Mouse (Mus musculus): ENCODE measurements around the gene Pced1b. TPM values are rescaled to one million over a fixed set of nuclear protein-coding genes. Genes with fewer than 3 reads are reported as not detected.
A peak's percentile ranks its signal among the peaks of the same experiment; 100 is the strongest.

Gene Pced1b
- polyA plus RNA-seq, 1 experiment from 2014 or later, result 3.2 TPM

GRCm38 (mm10) chr15:97311937-97312336 lies 65.0 kb downstream of the Pced1b start:
- Histone ChIP-seq H3K9ac (ENCODE audit: low read depth, low read length) (no peak overlapping the region), H3K9me3 (ENCODE audit: control insufficient read depth, low read length) (no peaks in the 10 kb centered on the region), H3K27ac (ENCODE audit: low read depth, low read length) (no peak overlapping the region), H3K36me3 (ENCODE audit: control insufficient read depth, insufficient read depth, low read length) (no peaks in the 10 kb centered on the region), H3K4me3 (ENCODE audit: low read depth, low read length) (no peak overlapping the region), H3K4me2 (replicated peaks; ENCODE audit: low read depth, low read length) (no peak overlapping the region), H3K27me3 (ENCODE audit: control insufficient read depth, insufficient read depth, low read length) (no peaks in the 10 kb centered on the region), H3K4me1 (replicated peaks; ENCODE audit: control insufficient read depth, insufficient read depth, low read length) (no peaks in the 10 kb centered on the region)
- DNase-seq (ENCODE audit: low spot score) (no peak), ATAC-seq (ENCODE audit: low FRiP score) (no peak)
- WGBS, result 92% methylated on average over 8 of the region's 8 CpGs

GRCm38 (mm10) chr15:97314720-97315421 lies 68.0 kb downstream of the Pced1b start:
- H3K27me3 ChIP-seq (ENCODE audit: control insufficient read depth, insufficient read depth, low read length), result no peaks in the 10 kb centered on the region
- H3K27ac ChIP-seq (ENCODE audit: low read depth, low read length), result no peak overlapping the region
- H3K4me1 ChIP-seq (replicated peaks; ENCODE audit: control insufficient read depth, insufficient read depth, low read length), result no peaks in the 10 kb centered on the region
- 71% methylated on average over 14 of the region's 14 CpGs for WGBS
- no peaks in the 10 kb centered on the region for H3K9me3 ChIP-seq (ENCODE audit: control insufficient read depth, low read length)
- no peak overlapping the region for H3K9ac ChIP-seq (ENCODE audit: low read depth, low read length)
- H3K4me2 ChIP-seq (replicated peaks; ENCODE audit: low read depth, low read length), result no peak overlapping the region
- no peak overlapping the region for H3K4me3 ChIP-seq (ENCODE audit: low read depth, low read length)
- no peak for ATAC-seq (ENCODE audit: low FRiP score)
- no peaks in the 10 kb centered on the region for H3K36me3 ChIP-seq (ENCODE audit: control insufficient read depth, insufficient read depth, low read length)
- no peak for DNase-seq (ENCODE audit: low spot score)

GRCm38 (mm10) chr15:97315422-97315757 lies 68.5 kb downstream of the Pced1b start:
- no peak for ATAC-seq (ENCODE audit: low FRiP score)
- H3K9me3 ChIP-seq (ENCODE audit: control insufficient read depth, low read length), result no peaks in the 10 kb centered on the region

GRCm38 (mm10) chr15:97318365-97319001 lies 71.6 kb downstream of the Pced1b start:
- DNase-seq (ENCODE audit: low spot score), result no peak
- ATAC-seq (ENCODE audit: low FRiP score), result no peak
- 87% methylated on average over 21 of the region's 21 CpGs for WGBS

More at GRCm38 (mm10) chr15:97315422-97315757, 68.5 kb downstream of the Pced1b start:
- Histone ChIP-seq H3K27ac (ENCODE audit: low read depth, low read length) (no peak overlapping the region), H3K36me3 (ENCODE audit: control insufficient read depth, insufficient read depth, low read length) (no peaks in the 10 kb centered on the region), H3K27me3 (ENCODE audit: control insufficient read depth, insufficient read depth, low read length) (no peaks in the 10 kb centered on the region), H3K4me2 (replicated peaks; ENCODE audit: low read depth, low read length) (no peak overlapping the region), H3K4me3 (ENCODE audit: low read depth, low read length) (no peak overlapping the region), H3K4me1 (replicated peaks; ENCODE audit: control insufficient read depth, insufficient read depth, low read length) (no peaks in the 10 kb centered on the region), H3K9ac (ENCODE audit: low read depth, low read length) (no peak overlapping the region)
- 83% methylated on average over 9 of the region's 9 CpGs for WGBS
- DNase-seq (ENCODE audit: low spot score), result no peak

GRCm38 (mm10) chr15:97322821-97323220 lies 75.9 kb downstream of the Pced1b start:
- no peak overlapping the region for H3K4me3 ChIP-seq (ENCODE audit: low read depth, low read length)
- H3K4me1 ChIP-seq (replicated peaks; ENCODE audit: control insufficient read depth, insufficient read depth, low read length), result no peaks in the 10 kb centered on the region
- DNase-seq (ENCODE audit: low spot score), result no peak
- 79% methylated on average over 5 of the region's 5 CpGs for WGBS
- H3K27ac ChIP-seq (ENCODE audit: low read depth, low read length), result no peak overlapping the region
- ATAC-seq (ENCODE audit: low FRiP score), result no peak
- H3K27me3 ChIP-seq (ENCODE audit: control insufficient read depth, insufficient read depth, low read length), result no peaks in the 10 kb centered on the region
- H3K9me3 ChIP-seq (ENCODE audit: control insufficient read depth, low read length), result no peaks in the 10 kb centered on the region
- H3K9ac ChIP-seq (ENCODE audit: low read depth, low read length), result no peak overlapping the region
- H3K4me2 ChIP-seq (replicated peaks; ENCODE audit: low read depth, low read length), result no peak overlapping the region
- H3K36me3 ChIP-seq (ENCODE audit: control insufficient read depth, insufficient read depth, low read length), result no peaks in the 10 kb centered on the region

More at GRCm38 (mm10) chr15:97318365-97319001, 71.6 kb downstream of the Pced1b start:
- H3K4me1 ChIP-seq (replicated peaks; ENCODE audit: control insufficient read depth, insufficient read depth, low read length), result no peaks in the 10 kb centered on the region
- no peak overlapping the region for H3K4me2 ChIP-seq (replicated peaks; ENCODE audit: low read depth, low read length)
- H3K4me3 ChIP-seq (ENCODE audit: low read depth, low read length), result no peak overlapping the region
- H3K9me3 ChIP-seq (ENCODE audit: control insufficient read depth, low read length), result no peaks in the 10 kb centered on the region
- H3K27me3 ChIP-seq (ENCODE audit: control insufficient read depth, insufficient read depth, low read length), result no peaks in the 10 kb centered on the region
- no peaks in the 10 kb centered on the region for H3K36me3 ChIP-seq (ENCODE audit: control insufficient read depth, insufficient read depth, low read length)
- no peak overlapping the region for H3K9ac ChIP-seq (ENCODE audit: low read depth, low read length)
- H3K27ac ChIP-seq (ENCODE audit: low read depth, low read length), result no peak overlapping the region

- H3K36me3 ChIP-seq (ENCODE audit: control insufficient read depth, insufficient read depth, low read length), result no peaks in the 10 kb centered on the region
- H3K27me3 ChIP-seq (ENCODE audit: control insufficient read depth, insufficient read depth, low read length), result no peaks in the 10 kb centered on the region
- H3K9me3 ChIP-seq (ENCODE audit: control insufficient read depth, low read length), result no peaks in the 10 kb centered on the region
- DNase-seq (ENCODE audit: low spot score) (no peak), ATAC-seq (ENCODE audit: low FRiP score) (no peak)
- no peak overlapping the region for H3K4me2 ChIP-seq (replicated peaks; ENCODE audit: low read depth, low read length)
- H3K27ac ChIP-seq (ENCODE audit: low read depth, low read length), result no peak overlapping the region
- H3K4me1 ChIP-seq (replicated peaks; ENCODE audit: control insufficient read depth, insufficient read depth, low read length), result no peaks in the 10 kb centered on the region
- 65% methylated on average over 24 of the region's 24 CpGs for WGBS
- no peak overlapping the region for H3K9ac ChIP-seq (ENCODE audit: low read depth, low read length)
- H3K4me3 ChIP-seq (ENCODE audit: low read depth, low read length), result no peak overlapping the region
These were observed 76.6 kb downstream of the Pced1b start for GRCm38 (mm10) chr15:97323466-97323865.

GRCm38 (mm10) chr15:97324311-97324710 lies 77.4 kb downstream of the Pced1b start:
- no peak overlapping the region for H3K4me3 ChIP-seq (ENCODE audit: low read depth, low read length)
- H3K9me3 ChIP-seq (ENCODE audit: control insufficient read depth, low read length), result no peaks in the 10 kb centered on the region
- no peak overlapping the region for H3K4me2 ChIP-seq (replicated peaks; ENCODE audit: low read depth, low read length)
- H3K27ac ChIP-seq (ENCODE audit: low read depth, low read length), result no peak overlapping the region
- no peaks in the 10 kb centered on the region for H3K36me3 ChIP-seq (ENCODE audit: control insufficient read depth, insufficient read depth, low read length)
- H3K9ac ChIP-seq (ENCODE audit: low read depth, low read length), result no peak overlapping the region
- no peak for ATAC-seq (ENCODE audit: low FRiP score)
- DNase-seq (ENCODE audit: low spot score), result no peak
- WGBS, result 76% methylated on average over 9 of the region's 9 CpGs
- no peaks in the 10 kb centered on the region for H3K4me1 ChIP-seq (replicated peaks; ENCODE audit: control insufficient read depth, insufficient read depth, low read length)
- no peaks in the 10 kb centered on the region for H3K27me3 ChIP-seq (ENCODE audit: control insufficient read depth, insufficient read depth, low read length)

- DNase-seq (ENCODE audit: low spot score), result peak; percentile 57
- WGBS, result 66% methylated on average over 18 of the region's 18 CpGs
- no peak for ATAC-seq (ENCODE audit: low FRiP score)
- Histone ChIP-seq H3K27me3 (ENCODE audit: control insufficient read depth, insufficient read depth, low read length) (no peaks in the 10 kb centered on the region), H3K4me1 (replicated peaks; ENCODE audit: control insufficient read depth, insufficient read depth, low read length) (no peaks in the 10 kb centered on the region), H3K9me3 (ENCODE audit: control insufficient read depth, low read length) (no peaks in the 10 kb centered on the region), H3K4me2 (replicated peaks; ENCODE audit: low read depth, low read length) (no peak overlapping the region), H3K27ac (ENCODE audit: low read depth, low read length) (no peak overlapping the region), H3K4me3 (ENCODE audit: low read depth, low read length) (no peak overlapping the region), H3K9ac (ENCODE audit: low read depth, low read length) (no peak overlapping the region), H3K36me3 (ENCODE audit: control insufficient read depth, insufficient read depth, low read length) (no peaks in the 10 kb centered on the region)
These were observed 80.7 kb downstream of the Pced1b start for GRCm38 (mm10) chr15:97327500-97328081.

GRCm38 (mm10) chr15:97332582-97332981 lies 85.7 kb downstream of the Pced1b start:
- DNase-seq (ENCODE audit: low spot score) (no peak), ATAC-seq (ENCODE audit: low FRiP score) (no peak)
- no peaks in the 10 kb centered on the region for H3K36me3 ChIP-seq (ENCODE audit: control insufficient read depth, insufficient read depth, low read length)
- no peak overlapping the region for H3K4me3 ChIP-seq (ENCODE audit: low read depth, low read length)
- no peaks in the 10 kb centered on the region for H3K9me3 ChIP-seq (ENCODE audit: control insufficient read depth, low read length)
- H3K27ac ChIP-seq (ENCODE audit: low read depth, low read length), result no peak overlapping the region
- H3K4me2 ChIP-seq (replicated peaks; ENCODE audit: low read depth, low read length), result no peak overlapping the region
- 66% methylated on average over 9 of the region's 9 CpGs for WGBS
- no peaks in the 10 kb centered on the region for H3K4me1 ChIP-seq (replicated peaks; ENCODE audit: control insufficient read depth, insufficient read depth, low read length)
- H3K27me3 ChIP-seq (ENCODE audit: control insufficient read depth, insufficient read depth, low read length), result no peaks in the 10 kb centered on the region
- H3K9ac ChIP-seq (ENCODE audit: low read depth, low read length), result no peak overlapping the region
